Mouse (Mus musculus) liver, postnatal 0 days (tissue): ENCODE data around the gene Naf1. TPM values are rescaled to one million over a fixed set of nuclear protein-coding genes. Genes with fewer than 3 reads are reported as not detected.

Source experiments
- ATAC-seq: fragments of 200-750 bp; cut with Nextera tagmentation; 2 replicates; pipeline ENCODE4 v1.8.0; 2017; ENCODE audit warnings: mild to moderate bottlenecking, moderate library complexity
- DNase-seq: peaks from one replicate; pipeline ENCODE4 v3.0.0-alpha.2; 2016
- H3K27ac ChIP-seq: fragments of 300-500 bp; sonication (generic); 2 replicates; pipeline ENCODE4 v1.5.1; 2014; ENCODE audit warnings: antibody characterized with exemption, moderate library complexity, mild to moderate bottlenecking, low read depth
- H3K27me3 ChIP-seq: fragments of 300-500 bp; sonication (generic); 2 replicates; pipeline ENCODE4 v1.6.1; 2014; ENCODE audit warnings: low read length, control low read depth, mixed read lengths; ENCODE audit not compliant: insufficient read depth
- H3K36me3 ChIP-seq: fragments of 300-500 bp; sonication (generic); replicated peaks from 2 replicates; pipeline ENCODE4 v1.6.1; 2014; ENCODE audit warnings: mild to moderate bottlenecking, control low read depth, low read length, moderate library complexity, mixed read lengths; ENCODE audit not compliant: insufficient read depth
- H3K4me1 ChIP-seq: fragments of 300-500 bp; sonication (generic); 2 replicates; pipeline ENCODE4 v1.6.1; 2014; ENCODE audit warnings: antibody characterized with exemption, mild to moderate bottlenecking, control low read depth; ENCODE audit not compliant: insufficient read depth
- H3K4me2 ChIP-seq: fragments of 300-500 bp; sonication (generic); 2 replicates; pipeline ENCODE4 v1.6.1; 2014; ENCODE audit warnings: low read depth, mild to moderate bottlenecking, low read length, moderate library complexity, mixed read lengths
- H3K4me3 ChIP-seq: fragments of 300-500 bp; sonication (generic); 2 replicates; pipeline ENCODE4 v1.5.1; 2014; ENCODE audit warnings: low read depth, low read length
- H3K9ac ChIP-seq: fragments of 300-500 bp; sonication (generic); replicated peaks from 2 replicates; pipeline ENCODE4 v1.6.1; 2014; ENCODE audit warnings: mild to moderate bottlenecking, moderate library complexity
- H3K9me3 ChIP-seq: fragments of 300-500 bp; sonication (generic); 2 replicates; pipeline ENCODE4 v1.6.1; 2016; ENCODE audit warnings: mild to moderate bottlenecking, control low read depth, low read length, mixed read lengths
- CTCF ChIP-seq: sonication (generic); IDR thresholded peaks from 2 replicates; pipeline ENCODE4 v1.5.1; 2016; ENCODE audit warnings: antibody characterized with exemption, low read depth
- EP300 ChIP-seq: IDR thresholded peaks from 2 replicates; pipeline ENCODE4 v1.6.1; 2016; ENCODE audit warnings: antibody characterized with exemption, low read depth, mild to moderate bottlenecking
- WGBS: fragments of 180-500 bp; shearing (Covaris S2); extraction: QIAGEN DNeasy Blood & Tissue Kit; methylation state at CpG from one replicate; pipeline ENCODE4 v1.1.7; 2014; ENCODE audit not compliant: insufficient replicate concordance; 5-methylcytosine and 5-hydroxymethylcytosine counted together
- polyA plus RNA-seq: library from polyadenylated mRNA; unstranded; fragments of >200 nt; fragmentation: Nextera tagmentation; extraction: Ambion mirVana; gene quantifications from 2 replicates; pipeline ENCODE4 v1.2.1, GENCODE M21; 2015

The Naf1 gene
- polyA plus RNA-seq, 1 experiment from 2014 or later = 1.4 TPM

GRCm38 (mm10) chr8:66869211-66869932, 9.4 kb downstream of the Naf1 start:
- H3K9me3 ChIP-seq = no peaks in the 10 kb centered on the region
- ATAC-seq = no peak
- WGBS = 58% methylated on average over 1 of the region's 1 CpGs

GRCm38 (mm10) chr8:66883866-66884265, 23.8 kb downstream of the Naf1 start:
- Histone ChIP-seq H3K4me3 (no peak overlapping the region), H3K27me3 (no peaks in the 10 kb centered on the region), H3K27ac (no peak overlapping the region), H3K9ac (no peak overlapping the region), H3K36me3 (peaks cover 3% of the 10 kb centered on the region; the same call in 1 of the 2 replicates), H3K4me1 (no peaks in the 10 kb centered on the region), H3K4me2 (no peak overlapping the region), H3K9me3 (no peaks in the 10 kb centered on the region)
- no peak for TF ChIP-seq EP300
- TF ChIP-seq CTCF = no peak
- WGBS = 49% methylated on average over 1 of the region's 1 CpGs
- DNase-seq (no peak), ATAC-seq (no peak)

More at GRCm38 (mm10) chr8:66869211-66869932, 9.4 kb downstream of the Naf1 start:
- Histone ChIP-seq H3K4me3 (no peak overlapping the region), H3K27me3 (no peaks in the 10 kb centered on the region), H3K4me1 (no peaks in the 10 kb centered on the region), H3K4me2 (no peak overlapping the region), H3K9ac (no peak overlapping the region), H3K27ac (no peak overlapping the region), H3K36me3 (no peaks in the 10 kb centered on the region)
- no peak for DNase-seq
- TF ChIP-seq CTCF (no peak), EP300 (no peak)

GRCm38 (mm10) chr8:66891879-66892278, 31.9 kb downstream of the Naf1 start:
- Histone ChIP-seq H3K27me3 (no peaks in the 10 kb centered on the region), H3K4me3 (no peak overlapping the region), H3K9ac (no peak overlapping the region), H3K4me2 (no peak overlapping the region), H3K9me3 (no peaks in the 10 kb centered on the region), H3K27ac (no peak overlapping the region), H3K36me3 (no peaks in the 10 kb centered on the region), H3K4me1 (no peaks in the 10 kb centered on the region)
- no peak for DNase-seq
- ATAC-seq = no peak
- TF ChIP-seq CTCF (no peak), EP300 (no peak)
- WGBS = 71% methylated on average over 2 of the region's 2 CpGs

DNA sequence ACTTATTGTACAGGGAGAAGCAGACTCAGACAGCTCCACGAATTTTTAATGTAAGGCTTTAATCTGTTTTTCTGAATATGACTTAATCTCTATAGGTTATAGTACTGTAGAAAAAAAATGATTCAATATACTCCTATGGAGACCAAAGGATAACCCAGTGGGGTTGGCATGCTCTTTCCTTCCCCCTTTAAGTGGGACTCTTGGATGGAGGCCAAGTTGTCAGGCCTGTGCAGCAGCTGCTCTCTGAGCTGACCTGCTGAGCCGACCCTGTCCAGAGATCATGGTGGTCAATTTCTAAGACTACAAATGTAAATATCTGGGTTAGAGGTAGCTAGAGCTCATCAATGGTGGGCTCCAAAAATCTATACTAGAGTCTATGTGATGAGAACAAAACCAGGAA, 45.0 kb downstream of the Naf1 start:
- DNase-seq (no peak), ATAC-seq (no peak)
- no peak overlapping the region for H3K4me3 ChIP-seq
- TF ChIP-seq EP300 = no peak
- TF ChIP-seq CTCF = no peak
- no peaks in the 10 kb centered on the region for H3K9me3 ChIP-seq
- H3K27me3 ChIP-seq = no peaks in the 10 kb centered on the region
- H3K27ac ChIP-seq = no peak overlapping the region
- no peak overlapping the region for H3K4me2 ChIP-seq
- 60% methylated on average over 2 of the region's 2 CpGs for WGBS
- H3K9ac ChIP-seq = no peak overlapping the region
- no peaks in the 10 kb centered on the region for H3K36me3 ChIP-seq
- H3K4me1 ChIP-seq = no peaks in the 10 kb centered on the region

- 83% methylated on average over 4 of the region's 4 CpGs for WGBS
- Histone ChIP-seq H3K4me3 (no peak overlapping the region), H3K27ac (no peak overlapping the region), H3K4me2 (no peak overlapping the region), H3K27me3 (no peaks in the 10 kb centered on the region), H3K9me3 (no peaks in the 10 kb centered on the region), H3K9ac (no peak overlapping the region), H3K4me1 (no peaks in the 10 kb centered on the region), H3K36me3 (no peaks in the 10 kb centered on the region)
- TF ChIP-seq CTCF = no peak
- no peak for TF ChIP-seq EP300
- DNase-seq (no peak), ATAC-seq (no peak)
Measured at GRCm38 (mm10) chr8:66905557-66905956, 45.5 kb downstream of the Naf1 start.

DNA sequence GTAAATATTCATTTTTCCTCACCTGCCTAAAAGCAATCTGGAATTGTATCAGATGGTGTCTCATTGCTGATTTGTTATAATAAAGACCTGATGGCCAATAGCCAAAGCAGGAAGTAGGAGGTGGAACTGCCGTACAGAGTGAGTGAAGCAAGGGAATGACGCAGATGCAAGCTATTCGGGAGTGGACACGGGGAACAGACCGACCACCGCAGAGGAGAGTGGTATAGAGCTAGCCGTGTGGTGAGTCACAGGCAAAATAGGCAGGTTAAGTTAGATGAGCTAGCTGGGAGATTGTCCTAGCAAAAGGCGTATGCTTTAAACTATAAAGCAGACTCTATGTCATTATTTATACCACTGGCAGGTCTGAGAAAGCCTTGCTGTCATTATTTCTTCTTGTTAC, 46.1 kb downstream of the Naf1 start:
- no peak overlapping the region for H3K9ac ChIP-seq
- TF ChIP-seq EP300 (no peak), CTCF (no peak)
- 74% methylated on average over 8 of the region's 8 CpGs for WGBS

GRCm38 (mm10) chr8:66910684-66911083, 50.7 kb downstream of the Naf1 start:
- DNase-seq (no peak), ATAC-seq (no peak)
- Histone ChIP-seq H3K27ac (no peak overlapping the region), H3K27me3 (no peaks in the 10 kb centered on the region), H3K4me1 (no peaks in the 10 kb centered on the region), H3K4me3 (no peak overlapping the region), H3K9me3 (no peaks in the 10 kb centered on the region), H3K4me2 (no peak overlapping the region), H3K36me3 (no peaks in the 10 kb centered on the region), H3K9ac (no peak overlapping the region)
- no peak for TF ChIP-seq EP300
- TF ChIP-seq CTCF = no peak
- 56% methylated on average over 6 of the region's 6 CpGs for WGBS

More for the DNA sequence above, 46.1 kb downstream of the Naf1 start:
- Histone ChIP-seq H3K4me2 (no peak overlapping the region), H3K27me3 (no peaks in the 10 kb centered on the region), H3K4me3 (no peak overlapping the region), H3K36me3 (no peaks in the 10 kb centered on the region), H3K27ac (no peak overlapping the region), H3K4me1 (no peaks in the 10 kb centered on the region), H3K9me3 (no peaks in the 10 kb centered on the region)
- ATAC-seq = no peak
- DNase-seq = no peak
